Mouse (Mus musculus) retina, postnatal 7 days (tissue): ENCODE measurements around the gene Olfr68.
"Not testable (repeated sequence)": the region's sequence is repeated elsewhere in the genome, so short reads cannot be mapped to it uniquely, and the experiment has no call there.

ENCODE experiments used
- DNase-seq: peaks from one replicate; pipeline ENCODE4 v3.0.0-alpha.2; 2012; ENCODE audit warnings: low read depth, low spot score

Gene Olfr68

DNA sequence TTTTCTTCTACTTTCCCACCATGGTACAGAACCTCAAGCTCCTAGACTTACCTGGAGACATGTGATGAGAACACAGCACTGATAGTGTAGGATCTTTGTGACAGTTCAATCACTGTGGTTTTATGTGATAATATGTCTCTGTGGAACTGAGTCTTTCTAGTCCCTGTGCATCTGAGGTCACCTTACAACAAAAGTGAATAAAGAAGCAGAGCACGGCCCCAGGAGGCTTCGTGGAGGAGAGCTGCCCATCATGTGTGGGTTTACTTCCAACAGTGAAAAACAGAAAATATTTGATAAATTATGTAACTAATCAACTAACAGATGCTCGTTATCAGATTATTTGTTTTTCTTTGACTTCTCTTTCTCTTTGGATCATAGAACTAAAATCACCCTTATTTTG is at the start of gene Olfr68:
Olfr68 (minus strand) TSS at position 101 of the 400 bp plus-strand sequence.
- no peak for DNase-seq

DNA sequence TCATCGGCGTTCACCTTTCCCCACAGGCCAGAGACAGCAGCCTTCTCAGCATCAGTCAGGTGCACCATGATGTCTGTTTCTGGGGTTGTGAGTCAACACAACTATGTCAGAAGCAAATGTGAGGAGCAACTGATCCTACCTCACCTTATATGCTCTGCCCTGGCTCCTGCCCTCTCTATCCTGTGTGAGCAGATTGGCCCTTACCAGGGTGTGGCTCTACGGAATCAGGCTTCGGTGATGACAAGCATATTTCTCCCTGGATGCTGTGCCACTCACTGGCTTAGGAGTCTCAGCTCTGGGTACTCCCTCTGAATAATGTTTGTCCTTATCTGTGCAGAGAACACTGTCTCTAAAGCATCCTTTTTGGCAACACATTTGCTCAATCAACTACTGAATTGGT is 48.3 kb upstream of the Olfr68 start, which contains the start of gene Hbb-bs:
Hbb-bs (minus strand) TSS at position 289 of the 400 bp plus-strand sequence.
- no peak for DNase-seq

DNA sequence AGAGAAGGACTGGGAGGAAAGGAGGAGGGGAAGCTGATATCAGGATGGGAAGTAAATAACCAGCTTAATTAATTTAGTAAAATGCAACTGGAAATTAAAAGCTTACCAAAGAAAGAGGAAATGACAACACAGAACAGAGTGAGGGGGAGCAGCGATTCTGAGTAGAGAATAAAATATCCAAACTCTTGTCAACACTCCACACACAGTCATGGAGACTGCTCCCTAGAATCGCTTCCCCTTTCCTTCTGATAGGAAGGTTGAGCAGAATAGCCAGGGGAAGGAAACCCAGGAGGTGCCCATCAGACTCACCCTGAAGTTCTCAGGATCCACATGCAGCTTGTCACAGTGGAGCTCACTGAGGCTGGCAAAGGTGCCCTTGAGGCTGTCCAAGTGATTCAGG is 47.6 kb upstream of the Olfr68 start:
- DNase-seq: not testable (repeated sequence)

DNA sequence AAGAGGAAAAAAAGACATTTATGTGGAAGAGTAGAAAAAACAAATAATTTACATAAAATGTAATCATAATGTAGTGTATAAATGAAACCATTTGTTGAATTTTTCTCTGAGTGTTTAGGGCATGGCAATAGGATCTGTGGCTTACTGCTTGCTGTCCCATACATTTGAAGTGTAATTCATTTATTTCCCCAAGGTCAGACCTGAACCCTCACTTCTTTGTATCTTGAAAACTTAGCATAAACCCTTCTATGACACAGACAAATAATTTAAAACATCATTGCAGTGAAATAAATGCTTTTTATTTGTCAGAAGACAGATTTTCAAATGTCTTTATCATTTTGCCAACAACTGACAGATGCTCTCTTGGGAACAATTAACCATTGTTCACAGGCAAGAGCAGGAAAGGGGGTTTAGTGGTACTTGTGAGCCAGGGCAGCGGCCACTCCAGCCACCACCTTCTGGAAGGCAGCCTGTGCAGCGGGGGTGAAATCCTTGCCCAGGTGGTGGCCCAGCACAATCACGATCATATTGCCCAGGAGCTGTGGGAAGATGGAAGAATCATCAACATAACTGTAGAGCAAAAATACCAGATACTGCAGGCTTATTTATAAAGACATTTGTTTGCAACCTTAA is 46.9 kb upstream of the Olfr68 start:
- no peak for DNase-seq

DNA sequence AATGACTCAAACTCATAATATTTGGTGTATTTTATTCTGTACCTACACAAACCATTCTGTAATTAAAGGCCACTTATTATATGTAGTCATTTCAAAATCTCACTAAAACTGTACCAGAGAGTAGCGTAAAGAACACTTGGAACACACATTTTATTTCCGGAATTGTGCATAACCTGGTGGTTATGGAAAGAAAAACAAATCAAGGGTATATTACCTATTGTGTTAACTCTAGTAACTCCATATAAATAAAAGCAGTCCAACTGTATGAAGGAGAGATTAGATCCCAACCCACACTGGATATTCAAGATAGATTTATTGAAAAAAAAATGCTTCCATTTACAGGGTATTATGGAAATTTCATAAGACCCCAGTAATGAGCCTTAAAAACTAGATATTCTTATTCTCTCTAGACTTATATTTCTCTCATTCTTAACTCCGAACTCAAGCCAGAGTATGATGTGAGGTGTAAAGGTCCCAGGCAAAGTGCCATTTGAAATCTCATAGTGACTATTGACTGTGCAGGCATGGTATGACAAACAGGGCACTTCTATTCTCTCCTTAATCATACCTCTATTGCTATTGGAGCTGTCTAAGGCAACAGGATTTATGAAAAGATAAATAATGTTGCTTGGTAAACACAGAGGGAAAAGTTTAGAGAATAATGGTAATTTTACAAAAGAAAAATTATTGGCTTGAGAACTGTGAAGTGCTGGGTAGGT is 46.2 kb upstream of the Olfr68 start:
- DNase-seq: no peak

DNA sequence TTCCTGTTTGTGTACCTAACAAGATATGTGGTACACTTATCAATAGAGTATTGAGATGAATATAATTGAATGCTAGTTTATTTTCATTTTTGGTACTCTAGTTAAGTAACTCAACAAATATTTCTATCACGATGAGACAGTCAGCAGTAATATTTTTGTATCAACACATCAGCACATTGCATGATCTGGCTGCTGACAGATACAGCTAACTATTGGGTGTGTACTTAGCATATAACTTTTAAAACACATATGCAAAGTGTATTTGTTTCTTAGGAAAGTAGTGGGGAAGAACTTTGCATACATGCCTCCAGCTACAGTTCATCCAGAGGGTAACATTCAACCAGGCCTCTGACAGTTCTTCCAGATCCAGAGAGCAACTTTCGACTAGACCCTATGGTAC is 45.1 kb upstream of the Olfr68 start:
- no peak for DNase-seq

DNA sequence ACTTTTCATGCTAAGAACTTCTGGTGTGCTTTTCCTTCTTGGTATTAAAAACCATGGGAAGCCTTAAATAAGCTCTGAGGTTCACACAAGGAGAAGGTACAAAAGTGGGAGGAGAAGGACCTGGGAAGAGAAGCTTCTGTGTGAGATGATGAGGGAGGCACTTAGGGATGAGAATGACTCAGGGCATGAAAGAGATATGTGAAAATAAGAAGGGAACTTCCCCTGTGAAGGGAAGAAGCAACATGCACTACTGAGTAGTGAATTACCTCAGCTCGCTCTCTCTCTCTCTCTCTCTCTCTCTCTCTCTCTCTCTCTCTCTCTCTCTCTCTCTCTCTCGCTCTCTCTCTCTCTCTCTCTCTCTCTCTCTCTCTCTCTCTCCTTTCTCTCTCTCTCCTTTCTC is 35.6 kb upstream of the Olfr68 start:
- DNase-seq: not testable (repeated sequence)

DNA sequence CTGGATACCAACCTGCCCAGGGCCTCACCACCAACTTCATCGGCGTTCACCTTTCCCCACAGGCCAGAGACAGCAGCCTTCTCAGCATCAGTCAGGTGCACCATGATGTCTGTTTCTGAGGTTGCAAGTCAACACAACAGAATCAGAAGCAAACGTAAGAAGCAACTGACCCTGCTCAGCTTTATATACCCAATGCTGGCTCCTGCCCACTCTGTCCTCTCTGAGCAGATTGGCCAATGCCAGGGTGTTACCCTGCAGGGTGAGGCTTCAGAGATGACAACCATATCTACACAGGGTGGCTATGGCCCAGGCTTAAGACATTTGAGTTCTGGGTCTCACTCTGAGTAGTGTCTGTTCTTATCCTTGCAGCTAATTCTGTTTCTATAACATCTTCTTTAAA is 34.3 kb upstream of the Olfr68 start, which contains the start of gene Hbb-bt:
Hbb-bt (minus strand) TSS at position 231 of the 400 bp plus-strand sequence.
- DNase-seq: no peak

DNA sequence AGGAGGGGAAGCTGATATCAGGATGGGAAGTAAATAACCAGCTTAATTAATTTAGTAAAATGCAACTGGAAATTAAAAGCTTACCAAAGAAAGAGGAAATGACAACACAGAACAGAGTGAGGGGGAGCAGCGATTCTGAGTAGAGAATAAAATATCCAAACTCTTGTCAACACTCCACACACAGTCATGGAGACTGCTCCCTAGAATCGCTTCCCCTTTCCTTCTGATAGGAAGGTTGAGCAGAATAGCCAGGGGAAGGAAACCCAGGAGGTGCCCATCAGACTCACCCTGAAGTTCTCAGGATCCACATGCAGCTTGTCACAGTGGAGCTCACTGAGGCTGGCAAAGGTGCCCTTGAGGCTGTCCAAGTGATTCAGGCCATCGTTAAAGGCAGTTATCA is 33.7 kb upstream of the Olfr68 start:
- DNase-seq: not testable (repeated sequence)

DNA sequence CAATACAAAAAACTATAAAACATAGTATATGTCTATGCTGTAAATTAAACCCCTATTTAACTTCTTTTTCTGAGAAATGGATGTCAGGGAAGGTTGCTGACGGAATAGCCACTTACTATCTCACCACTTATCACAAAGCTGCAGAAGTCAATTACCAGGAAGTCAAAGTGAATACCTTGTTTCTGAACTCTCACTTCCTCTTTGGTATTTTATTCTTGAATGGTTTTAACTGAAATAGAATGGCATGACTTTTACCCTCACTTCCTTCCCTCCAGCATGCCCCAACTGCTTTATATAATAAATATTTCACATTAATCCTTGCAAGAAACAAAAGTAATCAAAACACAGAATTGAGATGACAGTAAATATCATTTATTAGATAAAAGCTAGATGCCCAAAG is 32.7 kb upstream of the Olfr68 start:
- DNase-seq: no peak

DNA sequence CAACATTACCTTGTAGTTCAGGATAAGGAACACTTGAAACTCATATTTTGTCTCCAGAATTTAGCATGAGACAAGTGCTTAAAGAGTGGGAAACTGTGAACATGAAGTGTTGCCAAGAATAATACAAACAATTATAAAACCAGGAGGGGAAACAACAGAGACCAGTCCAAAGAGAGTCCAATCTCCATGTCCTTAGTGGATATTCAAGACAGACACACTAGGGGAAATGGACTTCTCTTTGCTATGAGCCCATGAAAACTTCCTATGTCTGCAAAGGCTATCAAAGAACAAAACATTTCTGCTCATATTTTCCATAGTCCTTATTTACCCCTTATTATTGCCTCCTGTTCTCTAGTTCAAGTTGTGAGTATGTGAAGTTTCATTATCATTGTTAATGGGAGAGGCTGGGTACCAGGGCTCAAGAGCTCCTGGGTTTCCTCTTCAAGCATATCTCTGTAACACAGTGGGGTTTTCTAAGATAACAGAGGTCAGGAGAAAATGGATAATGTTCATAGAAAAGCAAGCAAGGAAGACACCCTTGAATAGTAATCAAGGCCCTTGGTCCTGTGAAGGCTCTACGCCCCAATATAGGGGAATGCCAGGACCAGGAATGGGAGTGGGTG is 31.8 kb upstream of the Olfr68 start:
- no peak for DNase-seq

DNA sequence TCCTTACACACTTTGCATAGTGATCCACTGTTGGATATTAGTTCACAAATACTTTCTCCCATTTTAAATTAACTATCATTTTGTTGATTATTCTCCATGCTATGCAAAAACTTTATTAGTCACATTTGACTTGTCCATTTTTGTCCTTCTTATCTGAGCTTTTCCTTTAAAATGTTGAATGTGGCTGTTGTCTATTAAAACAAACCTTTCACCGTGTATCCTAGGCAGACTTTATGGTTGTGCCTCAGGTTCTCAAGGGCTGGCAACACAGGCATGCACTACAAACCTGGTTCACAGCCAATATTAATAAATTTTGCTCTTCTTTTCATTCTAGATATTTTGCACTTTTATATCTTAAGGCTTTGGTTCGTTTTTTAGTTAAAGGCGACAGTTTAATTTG is 31.2 kb upstream of the Olfr68 start:
- DNase-seq: no peak

DNA sequence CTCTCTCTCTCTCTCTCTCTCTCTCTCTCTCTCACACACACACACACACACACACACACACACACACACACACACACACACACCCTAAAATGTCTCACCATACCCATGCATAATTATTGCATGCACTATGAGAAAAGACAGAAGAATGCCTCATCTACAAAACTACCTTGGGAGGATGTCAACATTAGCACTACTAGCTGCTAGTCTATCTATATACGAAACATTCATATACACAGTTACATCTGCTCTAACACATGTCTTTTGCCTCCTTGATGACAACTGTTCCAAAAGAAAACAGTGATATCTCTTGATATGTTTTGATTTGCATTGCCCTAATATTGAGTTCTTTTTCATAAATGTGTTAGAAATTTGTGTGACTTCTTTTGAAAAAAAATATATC is 30.8 kb upstream of the Olfr68 start:
- no peak for DNase-seq

DNA sequence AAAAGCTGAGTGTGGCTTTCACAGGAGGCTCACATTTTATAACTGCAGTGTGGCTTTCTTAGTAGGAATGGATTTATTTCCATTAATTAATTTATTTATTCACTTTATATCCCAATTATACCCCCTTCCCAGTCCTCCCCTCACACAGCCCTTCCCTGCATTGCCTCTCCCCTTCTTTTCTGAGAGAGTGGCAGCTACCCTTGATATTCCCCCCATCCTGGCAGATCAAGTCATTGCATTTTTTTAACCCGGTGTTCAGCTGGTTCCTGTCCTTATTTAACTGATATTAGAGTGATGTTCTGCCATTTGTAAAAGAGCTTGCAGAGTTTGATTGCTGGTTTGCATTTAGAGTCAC is 30.3 kb upstream of the Olfr68 start:
- DNase-seq: no peak

DNA sequence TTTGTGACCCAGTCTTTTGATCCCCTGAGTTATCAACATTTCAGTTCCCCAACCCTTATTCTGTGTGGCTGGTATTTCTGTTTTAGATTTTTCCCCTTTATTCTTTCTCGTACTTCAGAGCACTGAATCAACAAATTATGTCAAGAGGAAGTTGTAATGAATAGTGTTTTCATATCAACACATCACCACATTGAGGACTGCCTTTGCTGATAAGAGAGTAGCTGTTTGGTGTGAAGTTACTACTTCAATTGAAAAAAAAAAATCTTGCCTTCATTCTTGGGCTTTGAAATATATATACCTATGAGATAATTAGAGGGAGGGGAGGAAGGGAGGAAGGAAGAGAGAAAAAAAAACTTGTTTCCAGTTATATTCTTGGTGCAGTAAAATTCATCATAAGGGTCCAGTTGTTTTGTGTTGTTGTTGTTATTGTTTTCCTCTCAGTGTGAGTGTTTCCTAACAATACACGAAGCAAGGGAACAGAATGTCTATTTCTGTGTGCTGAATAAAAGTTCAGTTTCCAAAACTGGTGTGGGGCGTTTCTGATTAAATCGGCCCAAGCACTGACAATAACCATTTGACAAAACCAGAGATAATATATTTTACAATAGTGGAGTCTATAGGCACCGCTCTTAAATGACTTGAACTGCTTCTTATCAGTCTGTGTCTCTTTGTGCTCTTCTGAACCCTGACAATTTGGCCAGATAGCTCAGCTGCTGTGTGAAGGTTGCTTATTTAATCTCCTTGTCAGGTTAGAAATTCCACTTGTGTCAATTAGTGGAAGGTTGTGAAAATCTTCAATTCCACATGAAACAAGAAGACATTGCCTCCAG is 29.7 kb upstream of the Olfr68 start:
- no peak for DNase-seq

DNA sequence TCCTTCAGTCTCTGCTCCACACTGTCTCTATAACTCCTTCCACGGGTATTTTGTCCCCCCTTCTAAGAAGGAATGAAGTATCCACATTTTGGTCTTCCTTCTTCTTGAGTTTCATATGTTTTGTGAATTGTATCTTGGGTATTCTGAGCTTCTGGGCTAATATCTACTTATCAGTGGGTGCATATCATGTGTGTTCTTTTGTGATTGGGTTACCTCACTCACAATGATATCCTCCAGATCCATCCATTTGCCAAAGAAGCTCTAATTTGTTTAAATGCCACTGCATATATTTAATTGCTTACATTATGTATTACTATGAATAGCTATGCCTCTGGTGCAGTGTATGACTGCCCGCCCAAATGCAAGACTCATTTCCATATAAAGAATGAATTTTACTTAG is 28.6 kb upstream of the Olfr68 start:
- not testable (repeated sequence) for DNase-seq

DNA sequence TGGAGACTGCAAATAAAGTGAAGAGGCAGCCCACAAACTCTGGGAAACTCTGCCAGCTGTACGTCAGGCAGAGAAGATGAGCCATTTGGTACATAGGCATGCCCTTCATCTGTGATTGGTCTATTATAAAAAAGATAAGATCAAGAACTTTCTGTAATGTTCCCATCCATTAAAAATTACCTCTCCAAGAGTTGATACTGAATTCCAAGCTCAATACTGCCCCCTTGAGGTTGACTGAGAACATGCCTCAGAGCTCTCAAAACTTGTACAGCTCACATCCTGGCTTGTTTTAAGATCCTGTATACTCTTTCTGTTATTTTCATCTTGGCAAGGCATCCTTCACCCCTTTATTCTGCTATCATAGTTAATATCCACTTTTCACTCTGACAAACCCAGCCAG is 27.4 kb upstream of the Olfr68 start:
- DNase-seq: peak; percentile 9

DNA sequence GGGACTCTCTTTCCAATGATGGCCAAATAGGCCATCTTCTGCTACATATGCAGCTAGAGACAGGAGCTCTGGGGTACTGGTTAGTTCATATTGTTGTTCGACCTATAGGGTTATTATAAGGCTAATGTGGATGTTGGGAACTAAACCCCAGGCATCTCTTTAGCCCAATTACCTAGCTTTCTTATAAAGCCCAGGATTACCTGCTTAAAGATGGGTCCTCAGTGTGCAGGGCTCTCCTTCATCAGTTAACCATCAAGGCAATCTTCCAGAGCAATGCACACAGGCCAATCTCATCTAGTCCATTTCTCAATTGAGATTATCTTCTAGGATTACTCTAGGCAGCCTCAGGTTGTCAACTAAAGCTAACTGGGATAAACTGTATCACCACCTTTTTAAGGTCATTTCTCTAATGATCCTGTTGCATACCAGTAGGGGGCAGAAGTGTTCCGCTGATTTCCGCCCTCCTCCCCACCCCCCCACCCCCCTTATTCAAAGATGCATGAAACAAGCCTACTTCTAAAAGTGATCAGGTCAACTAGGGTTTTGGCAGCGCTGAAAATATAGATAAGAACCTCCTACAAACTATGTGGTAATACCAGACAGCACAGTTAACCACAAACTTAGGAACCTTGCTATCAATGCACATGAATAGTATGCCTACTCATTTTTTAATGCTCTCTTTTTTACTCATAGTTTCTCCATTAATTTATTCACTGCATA is 13.3 kb upstream of the Olfr68 start:
- no peak for DNase-seq

DNA sequence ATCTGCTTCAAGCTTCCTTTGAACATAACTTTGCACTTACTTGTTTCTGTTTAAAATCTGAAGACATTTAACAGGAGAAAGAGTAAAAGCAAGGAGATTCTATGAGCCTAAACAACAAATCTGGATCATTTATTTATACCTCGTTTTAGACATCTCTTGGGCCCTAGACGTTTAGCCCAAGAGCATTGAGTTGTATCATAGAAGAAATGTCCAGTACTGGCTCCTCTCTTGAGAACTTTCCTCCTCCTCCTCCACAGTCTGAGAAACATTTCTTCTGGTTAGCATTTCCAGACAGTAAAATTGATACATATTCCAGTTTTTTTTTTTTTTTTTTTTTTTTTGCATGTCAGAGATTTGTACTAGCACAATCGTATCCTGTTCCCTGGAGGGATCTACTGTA is 12.2 kb upstream of the Olfr68 start, which contains the start of gene Olfr67:
Olfr67 (minus strand) TSS at position 101 of the 400 bp plus-strand sequence.
- no peak for DNase-seq

DNA sequence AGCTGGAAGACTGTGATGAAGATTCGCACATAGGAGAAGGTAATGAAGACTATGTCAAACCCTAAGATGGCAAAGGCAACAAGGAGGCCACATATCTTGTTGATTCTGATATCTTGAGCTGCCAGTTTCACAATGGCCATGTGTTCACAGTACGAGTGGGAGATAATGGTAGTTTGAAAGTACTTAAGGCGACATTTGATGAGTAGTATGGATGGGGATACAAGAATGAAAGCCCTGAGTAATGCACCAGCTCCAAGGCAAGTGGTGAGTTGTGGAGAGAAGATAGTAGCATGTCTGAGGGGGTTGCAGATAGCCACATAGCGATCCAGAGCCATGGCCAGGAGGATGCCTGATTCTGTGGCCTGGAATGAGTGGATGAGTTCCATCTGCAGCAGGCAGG is 1.8 kb downstream of the Olfr68 start:
- DNase-seq: not testable (repeated sequence)

DNA sequence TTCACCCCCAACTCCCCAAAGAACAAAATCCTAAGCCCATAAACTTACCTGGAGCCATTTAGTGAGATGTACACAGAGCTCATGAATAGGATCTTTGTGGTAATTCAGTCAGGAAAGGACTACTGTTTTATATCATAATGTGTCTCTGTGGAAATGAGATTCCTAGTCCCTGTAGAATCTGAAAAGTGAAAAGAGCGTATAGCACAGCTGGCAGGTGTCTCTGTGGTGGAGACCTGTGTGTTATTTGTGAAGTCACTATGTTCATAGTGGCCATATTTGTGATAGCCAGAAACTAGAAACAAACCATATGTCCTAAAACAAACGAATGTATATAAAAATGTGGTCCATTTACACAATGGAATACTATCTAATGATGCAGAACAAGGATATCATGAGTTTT is 8.0 kb downstream of the Olfr68 start, which contains the start of gene Olfr69:
Olfr69 (minus strand) TSS at position 101 of the 400 bp plus-strand sequence.
- DNase-seq: no peak
